Mouse (Mus musculus): ENCODE results near the gene Ccna1. TPM values are rescaled to one million over a fixed set of nuclear protein-coding genes. Genes with fewer than 3 reads are reported as not detected.

The Ccna1 gene
- polyA plus RNA-seq, 1 experiment from 2014 or later: 0.41 TPM

- Histone ChIP-seq H3K9ac (replicated peaks) (no peak overlapping the region), H3K4me3 (replicated peaks) (no peak overlapping the region), H3K27ac (replicated peaks) (no peak overlapping the region), H3K36me3 (no peaks in the 10 kb centered on the region), H3K4me2 (no peak overlapping the region), H3K4me1 (peaks cover 9% of the 10 kb centered on the region; the same call in 1 of the 2 replicates), H3K9me3 (replicated peaks) (no peaks in the 10 kb centered on the region), H3K27me3 (replicated peaks) (no peaks in the 10 kb centered on the region)
- WGBS: 10% methylated on average over 2 of the region's 2 CpGs
- ATAC-seq (ENCODE audit: low FRiP score): no peak
Measured at GRCm38 (mm10) chr3:55064396-55064795, 9.1 kb upstream of the Ccna1 start.

GRCm38 (mm10) chr3:55062653-55063052 is 7.4 kb upstream of the Ccna1 start:
- Histone ChIP-seq H3K4me1 (peaks cover 9% of the 10 kb centered on the region; the same call in 1 of the 2 replicates), H3K9me3 (replicated peaks) (no peaks in the 10 kb centered on the region), H3K36me3 (no peaks in the 10 kb centered on the region), H3K27me3 (replicated peaks) (no peaks in the 10 kb centered on the region), H3K4me3 (replicated peaks) (no peak overlapping the region), H3K9ac (replicated peaks) (no peak overlapping the region), H3K27ac (replicated peaks) (no peak overlapping the region), H3K4me2 (no peak overlapping the region)
- 64% methylated on average over 9 of the region's 9 CpGs for WGBS
- no peak for ATAC-seq (ENCODE audit: low FRiP score)

- 70% methylated on average over 8 of the region's 8 CpGs for WGBS
- Histone ChIP-seq H3K27me3 (replicated peaks) (peaks cover 17% of the 10 kb centered on the region; the same call in 1 of the 2 replicates), H3K9ac (replicated peaks) (no peak overlapping the region), H3K9me3 (replicated peaks) (no peaks in the 10 kb centered on the region), H3K4me1 (peaks cover 13% of the 10 kb centered on the region), H3K4me2 (no peak overlapping the region), H3K36me3 (no peaks in the 10 kb centered on the region), H3K27ac (replicated peaks) (no peak overlapping the region), H3K4me3 (replicated peaks) (no peak overlapping the region)
- no peak for ATAC-seq (ENCODE audit: low FRiP score)
Measured at GRCm38 (mm10) chr3:55056376-55056775, 1.1 kb upstream of the Ccna1 start.

GRCm38 (mm10) chr3:55055747-55056120 is 433 bp upstream of the Ccna1 start:
- Histone ChIP-seq H3K4me2 (peak overlapping the region; percentile 99), H3K9ac (replicated peaks) (peak overlapping the region; percentile 68), H3K27me3 (replicated peaks) (peaks cover 17% of the 10 kb centered on the region; the same call in 1 of the 2 replicates), H3K36me3 (no peaks in the 10 kb centered on the region), H3K9me3 (replicated peaks) (no peaks in the 10 kb centered on the region), H3K27ac (replicated peaks) (no peak overlapping the region), H3K4me1 (peaks cover 13% of the 10 kb centered on the region), H3K4me3 (replicated peaks) (peak overlapping the region; percentile 70)
- no peak for ATAC-seq (ENCODE audit: low FRiP score)
- 7% methylated on average over 11 of the region's 11 CpGs for WGBS

GRCm38 (mm10) chr3:55054231-55054630 is 1.1 kb downstream of the Ccna1 start:
- peak overlapping the region; percentile 99 for H3K4me2 ChIP-seq
- no peak; the same call in 1 of the 2 replicates for ATAC-seq (ENCODE audit: low FRiP score)
- H3K9ac ChIP-seq (replicated peaks): no peak overlapping the region

GRCm38 (mm10) chr3:55044601-55045370 is 10.5 kb downstream of the Ccna1 start:
- H3K9me3 ChIP-seq (replicated peaks): no peaks in the 10 kb centered on the region
- H3K27ac ChIP-seq (replicated peaks): no peak overlapping the region
- no peak overlapping the region for H3K4me3 ChIP-seq (replicated peaks)
- H3K4me1 ChIP-seq: 0 out of 2 replicates have a peak, but pooled peaks cover 5% of the 10 kb centered on the region
- ATAC-seq (ENCODE audit: low FRiP score): no peak
- H3K36me3 ChIP-seq: no peaks in the 10 kb centered on the region
- no peak overlapping the region for H3K4me2 ChIP-seq
- H3K27me3 ChIP-seq (replicated peaks): no peaks in the 10 kb centered on the region
- no peak overlapping the region for H3K9ac ChIP-seq (replicated peaks)
- WGBS: 56% methylated on average over 8 of the region's 8 CpGs

More at GRCm38 (mm10) chr3:55054231-55054630, 1.1 kb downstream of the Ccna1 start:
- Histone ChIP-seq H3K36me3 (no peaks in the 10 kb centered on the region), H3K4me3 (replicated peaks) (no peak overlapping the region), H3K27me3 (replicated peaks) (peaks cover 17% of the 10 kb centered on the region; the same call in 1 of the 2 replicates), H3K4me1 (peaks cover 13% of the 10 kb centered on the region), H3K9me3 (replicated peaks) (no peaks in the 10 kb centered on the region), H3K27ac (replicated peaks) (no peak overlapping the region)
- 62% methylated on average over 6 of the region's 6 CpGs for WGBS

GRCm38 (mm10) chr3:55037608-55038007 is 17.7 kb downstream of the Ccna1 start:
- 89% methylated on average over 5 of the region's 5 CpGs for WGBS

GRCm38 (mm10) chr3:55027271-55027840 is 27.9 kb downstream of the Ccna1 start:
- peaks cover 4% of the 10 kb centered on the region; the same call in 1 of the 2 replicates for H3K4me1 ChIP-seq
- H3K27me3 ChIP-seq (replicated peaks): no peaks in the 10 kb centered on the region
- no peak overlapping the region for H3K4me2 ChIP-seq
- H3K9ac ChIP-seq (replicated peaks): no peak overlapping the region
- no peaks in the 10 kb centered on the region for H3K9me3 ChIP-seq (replicated peaks)
- ATAC-seq (ENCODE audit: low FRiP score): no peak
- H3K4me3 ChIP-seq (replicated peaks): no peak overlapping the region
- no peak overlapping the region for H3K27ac ChIP-seq (replicated peaks)
- WGBS: 56% methylated on average over 7 of the region's 7 CpGs
- H3K36me3 ChIP-seq: no peaks in the 10 kb centered on the region

More at GRCm38 (mm10) chr3:55037608-55038007, 17.7 kb downstream of the Ccna1 start:
- H3K4me3 ChIP-seq (replicated peaks): no peak overlapping the region
- no peak overlapping the region for H3K27ac ChIP-seq (replicated peaks)
- no peaks in the 10 kb centered on the region for H3K27me3 ChIP-seq (replicated peaks)
- H3K9me3 ChIP-seq (replicated peaks): no peaks in the 10 kb centered on the region
- ATAC-seq (ENCODE audit: low FRiP score): no peak
- no peak overlapping the region for H3K4me2 ChIP-seq
- no peak overlapping the region for H3K9ac ChIP-seq (replicated peaks)
- no peaks in the 10 kb centered on the region for H3K4me1 ChIP-seq
- no peaks in the 10 kb centered on the region for H3K36me3 ChIP-seq

- no peak overlapping the region for H3K4me3 ChIP-seq (replicated peaks)
- H3K27ac ChIP-seq (replicated peaks): no peak overlapping the region
- no peak for ATAC-seq (ENCODE audit: low FRiP score)
- H3K4me1 ChIP-seq: peaks cover 4% of the 10 kb centered on the region; the same call in 1 of the 2 replicates
- no peak overlapping the region for H3K4me2 ChIP-seq
- H3K9me3 ChIP-seq (replicated peaks): no peaks in the 10 kb centered on the region
- no peaks in the 10 kb centered on the region for H3K27me3 ChIP-seq (replicated peaks)
- H3K9ac ChIP-seq (replicated peaks): no peak overlapping the region
- 74% methylated on average over 3 of the region's 3 CpGs for WGBS
- no peaks in the 10 kb centered on the region for H3K36me3 ChIP-seq
Measured at GRCm38 (mm10) chr3:55025502-55025901, 29.8 kb downstream of the Ccna1 start.

- Histone ChIP-seq H3K4me3 (replicated peaks) (no peak overlapping the region), H3K36me3 (no peaks in the 10 kb centered on the region), H3K27me3 (replicated peaks) (no peaks in the 10 kb centered on the region), H3K9ac (replicated peaks) (no peak overlapping the region), H3K9me3 (replicated peaks) (no peaks in the 10 kb centered on the region), H3K27ac (replicated peaks) (no peak overlapping the region), H3K4me2 (no peak overlapping the region), H3K4me1 (peaks cover 4% of the 10 kb centered on the region; the same call in 1 of the 2 replicates)
- ATAC-seq (ENCODE audit: low FRiP score): no peak
- WGBS: 92% methylated on average over 1 of the region's 1 CpGs
Measured at GRCm38 (mm10) chr3:55023347-55023746, 32.0 kb downstream of the Ccna1 start.

GRCm38 (mm10) chr3:55022247-55022646 is 33.1 kb downstream of the Ccna1 start:
- ATAC-seq (ENCODE audit: low FRiP score): no peak
- WGBS: 88% methylated on average over 1 of the region's 1 CpGs
- H3K27me3 ChIP-seq (replicated peaks): no peaks in the 10 kb centered on the region
- H3K4me3 ChIP-seq (replicated peaks): no peak overlapping the region
- H3K4me2 ChIP-seq: no peak overlapping the region
- H3K9me3 ChIP-seq (replicated peaks): no peaks in the 10 kb centered on the region
- H3K27ac ChIP-seq (replicated peaks): no peak overlapping the region
- peaks cover under 1% of the 10 kb centered on the region; the same call in 1 of the 2 replicates for H3K4me1 ChIP-seq
- no peak overlapping the region for H3K9ac ChIP-seq (replicated peaks)
- H3K36me3 ChIP-seq: no peaks in the 10 kb centered on the region

GRCm38 (mm10) chr3:55012536-55012935 is 42.8 kb downstream of the Ccna1 start:
- no peak overlapping the region for H3K27ac ChIP-seq (replicated peaks)
- H3K9me3 ChIP-seq (replicated peaks): no peaks in the 10 kb centered on the region
- 70% methylated on average over 4 of the region's 4 CpGs for WGBS
- no peak for ATAC-seq (ENCODE audit: low FRiP score)
- H3K4me2 ChIP-seq: no peak overlapping the region
- no peaks in the 10 kb centered on the region for H3K4me1 ChIP-seq
- no peak overlapping the region for H3K9ac ChIP-seq (replicated peaks)
- H3K36me3 ChIP-seq: no peaks in the 10 kb centered on the region
- no peak overlapping the region for H3K4me3 ChIP-seq (replicated peaks)
- no peaks in the 10 kb centered on the region for H3K27me3 ChIP-seq (replicated peaks)
